Mouse (Mus musculus) kidney, embryonic 14.5 days (tissue): ENCODE measurements around the gene Taf3. TPM values are rescaled to one million over a fixed set of nuclear protein-coding genes. Genes with fewer than 3 reads are reported as not detected.

Source experiments
- ATAC-seq: fragments of 200-750 bp; cut with Nextera tagmentation; 2 replicates; pipeline ENCODE4 v1.8.0; 2017; ENCODE audit warnings: moderate number of reproducible peaks, mild to moderate bottlenecking, moderate TSS enrichment, moderate library complexity; ENCODE audit not compliant: low FRiP score, low TSS enrichment
- H3K27ac ChIP-seq: fragments of 300-500 bp; sonication (generic); 2 replicates; pipeline ENCODE4 v1.5.1; 2014; ENCODE audit warnings: low read depth, mild to moderate bottlenecking, low read length, moderate library complexity, mixed read lengths
- H3K27me3 ChIP-seq: fragments of 300-500 bp; sonication (generic); 2 replicates; pipeline ENCODE4 v1.6.1; 2014; ENCODE audit warnings: mild to moderate bottlenecking, low read length; ENCODE audit not compliant: control insufficient read depth, insufficient read depth
- H3K36me3 ChIP-seq: fragments of 300-500 bp; sonication (generic); 2 replicates; pipeline ENCODE4 v1.6.1; 2014; ENCODE audit warnings: low read length, mixed read lengths; ENCODE audit not compliant: control insufficient read depth, insufficient read depth
- H3K4me1 ChIP-seq: fragments of 300-500 bp; sonication (generic); 2 replicates; pipeline ENCODE4 v1.6.1; 2014; ENCODE audit warnings: low read length, mixed read lengths; ENCODE audit not compliant: control insufficient read depth, insufficient read depth
- H3K4me2 ChIP-seq: fragments of 300-500 bp; sonication (generic); replicated peaks from 2 replicates; pipeline ENCODE4 v1.6.1; 2014; ENCODE audit warnings: low read depth, mild to moderate bottlenecking, low read length
- H3K4me3 ChIP-seq: fragments of 300-500 bp; sonication (generic); 2 replicates; pipeline ENCODE4 v1.5.1; 2014; ENCODE audit warnings: mild to moderate bottlenecking, low read length
- H3K9ac ChIP-seq: fragments of 300-500 bp; sonication (generic); 2 replicates; pipeline ENCODE4 v1.6.1; 2014; ENCODE audit warnings: low read depth, mild to moderate bottlenecking, low read length, moderate library complexity
- H3K9me3 ChIP-seq: fragments of 300-500 bp; sonication (generic); 2 replicates; pipeline ENCODE4 v1.6.1; 2016; ENCODE audit warnings: low read length; ENCODE audit not compliant: control insufficient read depth
- WGBS: fragments of 180-500 bp; shearing (Covaris S2); extraction: QIAGEN DNeasy Blood & Tissue Kit; methylation state at CpG from one replicate; pipeline ENCODE4 v1.1.7; 2014; 5-methylcytosine and 5-hydroxymethylcytosine counted together
- polyA plus RNA-seq: library from polyadenylated mRNA; unstranded; fragments of >200 nt; fragmentation: Nextera tagmentation; extraction: Ambion mirVana; gene quantifications from 2 replicates; pipeline ENCODE4 v1.2.1, GENCODE M21; 2014

The Taf3 gene
- polyA plus RNA-seq, 1 experiment from 2014 or later, result 18.5 TPM

GRCm38 (mm10) chr2:10074470-10074869, 26.1 kb upstream of the Taf3 start:
- Histone ChIP-seq H3K4me1 (peaks cover 24% of the 10 kb centered on the region), H3K9ac (no peak overlapping the region)

DNA sequence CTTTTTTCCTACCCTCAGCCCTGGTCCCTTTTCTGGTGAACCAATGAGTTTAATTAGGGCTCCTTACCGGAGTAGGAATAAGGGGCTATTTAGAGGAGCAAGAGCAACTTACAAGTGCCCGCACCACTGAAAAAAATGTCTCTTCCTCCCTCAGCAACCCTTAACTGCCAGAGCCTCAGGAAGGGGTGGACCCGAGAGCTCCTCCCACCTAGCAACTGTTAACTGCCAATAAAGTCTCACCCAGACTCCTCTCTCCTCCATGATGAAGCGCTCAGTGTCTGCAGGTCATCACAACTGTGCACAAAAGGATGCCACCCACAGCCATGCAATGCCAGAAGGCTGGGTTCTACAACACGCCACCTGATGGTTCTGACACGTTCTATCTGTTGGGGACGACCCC, 23.4 kb upstream of the Taf3 start:
- peaks cover 34% of the 10 kb centered on the region for H3K36me3 ChIP-seq
- WGBS, result 50% methylated on average over 7 of the region's 7 CpGs
- H3K4me2 ChIP-seq, result no peak overlapping the region
- H3K4me3 ChIP-seq, result no peak overlapping the region
- no peaks in the 10 kb centered on the region for H3K9me3 ChIP-seq
- H3K27me3 ChIP-seq, result no peaks in the 10 kb centered on the region
- H3K27ac ChIP-seq, result no peak overlapping the region
- no peak for ATAC-seq
- H3K9ac ChIP-seq, result no peak overlapping the region
- H3K4me1 ChIP-seq, result 0 out of 2 replicates have a peak, but pooled peaks cover 4% of the 10 kb centered on the region

More at GRCm38 (mm10) chr2:10074470-10074869, 26.1 kb upstream of the Taf3 start:
- Histone ChIP-seq H3K27ac (no peak overlapping the region), H3K36me3 (peaks cover 16% of the 10 kb centered on the region), H3K4me3 (no peak overlapping the region), H3K27me3 (no peaks in the 10 kb centered on the region), H3K9me3 (no peaks in the 10 kb centered on the region), H3K4me2 (no peak overlapping the region)
- 85% methylated on average over 7 of the region's 7 CpGs for WGBS
- ATAC-seq, result no peak

- H3K9ac ChIP-seq, result no peak overlapping the region
- 90% methylated on average over 5 of the region's 5 CpGs for WGBS
- no peak overlapping the region for H3K4me3 ChIP-seq
- no peaks in the 10 kb centered on the region for H3K9me3 ChIP-seq
- H3K4me2 ChIP-seq, result no peak overlapping the region
- no peak for ATAC-seq
- H3K36me3 ChIP-seq, result peaks cover 90% of the 10 kb centered on the region
- no peak overlapping the region for H3K27ac ChIP-seq
- no peaks in the 10 kb centered on the region for H3K27me3 ChIP-seq
- H3K4me1 ChIP-seq, result no peaks in the 10 kb centered on the region
These were observed 10.4 kb upstream of the Taf3 start for GRCm38 (mm10) chr2:10058836-10059235.

GRCm38 (mm10) chr2:10051996-10052395, 3.6 kb upstream of the Taf3 start:
- Histone ChIP-seq H3K27me3 (no peaks in the 10 kb centered on the region), H3K4me1 (peaks cover 10% of the 10 kb centered on the region; the same call in 1 of the 2 replicates), H3K4me3 (no peak overlapping the region), H3K36me3 (peaks cover 31% of the 10 kb centered on the region), H3K27ac (no peak overlapping the region), H3K9me3 (no peaks in the 10 kb centered on the region), H3K9ac (no peak overlapping the region), H3K4me2 (no peak overlapping the region)
- WGBS, result 93% methylated on average over 1 of the region's 1 CpGs
- ATAC-seq, result no peak

GRCm38 (mm10) chr2:10050878-10051277, 2.5 kb upstream of the Taf3 start:
- Histone ChIP-seq H3K9ac (no peak overlapping the region), H3K4me1 (peaks cover 10% of the 10 kb centered on the region; the same call in 1 of the 2 replicates), H3K9me3 (no peaks in the 10 kb centered on the region), H3K27me3 (no peaks in the 10 kb centered on the region), H3K4me3 (no peak overlapping the region), H3K27ac (no peak overlapping the region), H3K36me3 (peaks cover 21% of the 10 kb centered on the region), H3K4me2 (no peak overlapping the region)
- no peak for ATAC-seq
- 80% methylated on average over 3 of the region's 3 CpGs for WGBS

DNA sequence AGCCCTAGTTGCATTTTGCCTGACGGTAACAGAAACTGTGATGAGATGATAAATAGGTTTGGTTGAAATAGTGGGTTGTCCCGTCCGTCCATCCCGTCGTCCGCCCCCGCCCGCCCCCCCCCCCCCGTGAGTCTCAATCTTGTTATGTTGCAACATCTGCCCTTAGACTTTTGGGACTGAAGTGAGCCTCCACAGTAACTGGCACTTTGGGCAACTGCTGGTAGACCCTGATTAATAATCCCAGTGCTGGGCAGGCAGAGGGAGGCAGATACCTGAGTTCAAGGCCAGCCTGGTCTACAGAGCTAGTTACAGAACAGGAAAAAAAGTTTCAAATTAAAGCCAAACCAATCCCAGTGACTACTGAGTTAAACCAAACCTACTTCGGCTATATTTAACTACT, 1.1 kb upstream of the Taf3 start:
- 16% methylated on average over 10 of the region's 10 CpGs for WGBS
- peak overlapping the region; percentile 86; the same call in 1 of the 2 replicates for H3K9ac ChIP-seq

GRCm38 (mm10) chr2:10047758-10048436, 499 bp downstream of the Taf3 start:
- no peaks in the 10 kb centered on the region for H3K9me3 ChIP-seq
- H3K4me3 ChIP-seq, result peak overlapping the region; percentile 96
- no peaks in the 10 kb centered on the region for H3K36me3 ChIP-seq
- H3K9ac ChIP-seq, result peak overlapping the region; percentile 86
- peak overlapping the region; percentile 77 for H3K4me2 ChIP-seq
- peaks cover 10% of the 10 kb centered on the region; the same call in 1 of the 2 replicates for H3K4me1 ChIP-seq
- WGBS, result under 1% methylated on average over 47 of the region's 47 CpGs
- ATAC-seq, result peak; percentile 68
- no peak overlapping the region for H3K27ac ChIP-seq
- no peaks in the 10 kb centered on the region for H3K27me3 ChIP-seq

More for the DNA sequence above, 1.1 kb upstream of the Taf3 start:
- ATAC-seq, result no peak
- Histone ChIP-seq H3K4me2 (peak overlapping the region; percentile 63), H3K4me1 (peaks cover 10% of the 10 kb centered on the region; the same call in 1 of the 2 replicates), H3K36me3 (peaks cover 7% of the 10 kb centered on the region; the same call in 1 of the 2 replicates), H3K4me3 (peak overlapping the region; percentile 96), H3K9me3 (no peaks in the 10 kb centered on the region), H3K27ac (no peak overlapping the region), H3K27me3 (no peaks in the 10 kb centered on the region)

DNA sequence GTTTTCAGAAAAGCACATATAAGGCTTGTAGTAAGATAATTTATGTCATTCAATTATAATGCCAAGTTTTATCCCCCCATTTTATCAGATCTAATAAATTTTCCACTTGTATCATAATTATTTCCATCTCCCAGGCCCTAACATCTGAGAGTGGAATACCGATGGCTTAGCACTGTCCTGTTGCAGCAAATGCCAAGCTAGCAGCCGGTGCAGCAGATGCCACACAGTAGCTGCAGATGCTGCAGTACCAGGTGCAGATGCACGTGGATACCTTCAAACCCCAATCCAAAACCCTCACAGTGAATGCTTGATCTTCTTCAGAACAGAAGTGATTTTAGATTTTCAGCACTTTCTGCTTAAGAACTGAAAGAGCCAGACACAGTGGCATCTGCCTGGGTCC, 13.4 kb downstream of the Taf3 start:
- Histone ChIP-seq H3K4me2 (no peak overlapping the region), H3K4me1 (peaks cover 8% of the 10 kb centered on the region; the same call in 1 of the 2 replicates), H3K9ac (no peak overlapping the region), H3K9me3 (no peaks in the 10 kb centered on the region), H3K4me3 (no peak overlapping the region), H3K27ac (no peak overlapping the region), H3K27me3 (no peaks in the 10 kb centered on the region), H3K36me3 (peaks cover 4% of the 10 kb centered on the region; the same call in 1 of the 2 replicates)
- WGBS, result 84% methylated on average over 3 of the region's 3 CpGs
- ATAC-seq, result no peak

DNA sequence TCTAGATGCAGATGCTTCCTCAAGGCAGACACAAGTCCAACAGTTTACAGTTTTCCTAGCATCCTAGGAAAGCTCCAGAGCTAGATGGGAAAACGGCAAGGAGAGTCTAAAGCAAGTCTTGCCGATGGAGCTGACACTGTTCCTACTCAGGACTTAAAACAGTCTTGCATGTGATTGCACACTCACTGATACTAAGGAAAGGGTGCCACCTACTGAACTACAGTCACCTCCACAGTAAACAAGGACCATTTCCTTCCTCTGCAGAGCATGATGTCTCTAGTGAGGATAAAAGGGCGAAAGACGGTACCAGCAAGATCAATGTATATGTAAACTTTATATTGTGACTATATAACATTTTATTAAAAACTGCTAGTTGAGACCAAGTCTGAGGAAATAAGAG, 14.7 kb downstream of the Taf3 start:
- Histone ChIP-seq H3K27ac (no peak overlapping the region), H3K27me3 (no peaks in the 10 kb centered on the region), H3K9me3 (no peaks in the 10 kb centered on the region), H3K4me1 (peaks cover 8% of the 10 kb centered on the region; the same call in 1 of the 2 replicates), H3K4me3 (no peak overlapping the region), H3K9ac (no peak overlapping the region), H3K4me2 (no peak overlapping the region), H3K36me3 (no peaks in the 10 kb centered on the region)
- WGBS, result 46% methylated on average over 4 of the region's 4 CpGs
- no peak for ATAC-seq
